Mouse (Mus musculus) stomach, postnatal 0 days (tissue): ENCODE results near the gene Naa80. TPM values are rescaled to one million over a fixed set of nuclear protein-coding genes. Genes with fewer than 3 reads are reported as not detected.

Experiments used
- ATAC-seq: fragments of 200-750 bp; cut with Nextera tagmentation; 2 replicates; pipeline ENCODE4 v1.8.0; 2017; ENCODE audit not compliant: low FRiP score, low TSS enrichment
- DNase-seq: peaks from one replicate; pipeline ENCODE4 v3.0.0-alpha.2; 2016; ENCODE audit warnings: low spot score
- H3K27ac ChIP-seq: fragments of 300-500 bp; sonication (generic); replicated peaks from 2 replicates; pipeline ENCODE4 v1.5.1; 2014; ENCODE audit warnings: mild to moderate bottlenecking, control low read depth
- H3K27me3 ChIP-seq: fragments of 300-500 bp; sonication (generic); 2 replicates; pipeline ENCODE4 v1.6.1; 2014; ENCODE audit warnings: low read length; ENCODE audit not compliant: control insufficient read depth, insufficient read depth
- H3K36me3 ChIP-seq: fragments of 300-500 bp; sonication (generic); 2 replicates; pipeline ENCODE4 v1.6.1; 2014; ENCODE audit warnings: low read length, mixed read lengths; ENCODE audit not compliant: control insufficient read depth, insufficient read depth
- H3K4me1 ChIP-seq: fragments of 300-500 bp; sonication (generic); replicated peaks from 2 replicates; pipeline ENCODE4 v1.6.1; 2014; ENCODE audit warnings: antibody characterized with exemption; ENCODE audit not compliant: control insufficient read depth, insufficient read depth
- H3K4me2 ChIP-seq: fragments of 300-500 bp; sonication (generic); replicated peaks from 2 replicates; pipeline ENCODE4 v1.6.1; 2014; ENCODE audit warnings: low read depth, mild to moderate bottlenecking, control low read depth, moderate library complexity
- H3K4me3 ChIP-seq: fragments of 300-500 bp; sonication (generic); 2 replicates; pipeline ENCODE4 v1.5.1; 2014; ENCODE audit warnings: low read depth, low read length, control low read depth
- H3K9ac ChIP-seq: fragments of 300-500 bp; sonication (generic); 2 replicates; pipeline ENCODE4 v1.6.1; 2014; ENCODE audit warnings: mild to moderate bottlenecking, low read length, control low read depth, mixed read lengths
- H3K9me3 ChIP-seq: fragments of 300-500 bp; sonication (generic); 2 replicates; pipeline ENCODE4 v1.6.1; 2016; ENCODE audit warnings: low read length; ENCODE audit not compliant: control insufficient read depth
- CTCF ChIP-seq: IDR thresholded peaks from 2 replicates; pipeline ENCODE4 v1.5.1; 2016; ENCODE audit warnings: antibody characterized with exemption, low read depth, mild to moderate bottlenecking, moderate library complexity
- EP300 ChIP-seq: optimal IDR thresholded peaks from 2 replicates; pipeline ENCODE3; 2016; ENCODE audit warnings: antibody characterized with exemption
- WGBS: fragments of 180-500 bp; shearing (Covaris S2); extraction: QIAGEN DNeasy Blood & Tissue Kit; methylation state at CpG from one replicate; pipeline ENCODE4 v1.1.7; 2014; 5-methylcytosine and 5-hydroxymethylcytosine counted together
- polyA plus RNA-seq: library from polyadenylated mRNA; unstranded; fragments of >200 nt; fragmentation: Nextera tagmentation; extraction: Ambion mirVana; gene quantifications from 2 replicates; pipeline ENCODE4 v1.2.1, GENCODE M21; 2015

Naa80 gene
- polyA plus RNA-seq, 1 experiment from 2014 or later: 13.3 TPM

DNA sequence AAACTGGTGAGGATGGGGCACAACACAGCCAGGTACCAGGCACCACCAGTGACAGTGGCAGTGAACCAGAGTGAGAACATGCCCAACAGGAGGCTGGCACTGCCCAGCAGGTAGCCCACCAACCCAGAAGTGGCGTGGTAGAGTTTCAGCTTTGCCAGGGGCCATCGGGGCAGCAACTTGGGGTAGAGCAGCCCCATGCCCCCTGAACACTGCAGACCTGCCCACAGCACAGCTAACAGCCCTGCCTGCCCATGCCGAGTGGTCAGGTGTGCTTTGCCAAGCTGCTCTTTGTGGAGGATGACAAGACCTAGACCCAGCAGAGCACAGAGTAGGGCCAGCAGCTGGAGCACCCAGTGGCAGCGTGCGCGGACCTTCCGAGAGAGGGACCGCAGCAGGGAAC lies 38.7 kb upstream of the Naa80 start:
- Histone ChIP-seq H3K4me1 (peaks cover 8% of the 10 kb centered on the region; the same call in 1 of the 2 replicates), H3K36me3 (peaks cover 13% of the 10 kb centered on the region), H3K4me2 (no peak overlapping the region), H3K27me3 (no peaks in the 10 kb centered on the region), H3K9ac (no peak overlapping the region), H3K27ac (no peak overlapping the region), H3K4me3 (no peak overlapping the region), H3K9me3 (no peaks in the 10 kb centered on the region)
- 92% methylated on average over 8 of the region's 8 CpGs for WGBS
- ATAC-seq (no peak), DNase-seq (no peak)
- no peak for TF ChIP-seq CTCF
- no peak for TF ChIP-seq EP300

DNA sequence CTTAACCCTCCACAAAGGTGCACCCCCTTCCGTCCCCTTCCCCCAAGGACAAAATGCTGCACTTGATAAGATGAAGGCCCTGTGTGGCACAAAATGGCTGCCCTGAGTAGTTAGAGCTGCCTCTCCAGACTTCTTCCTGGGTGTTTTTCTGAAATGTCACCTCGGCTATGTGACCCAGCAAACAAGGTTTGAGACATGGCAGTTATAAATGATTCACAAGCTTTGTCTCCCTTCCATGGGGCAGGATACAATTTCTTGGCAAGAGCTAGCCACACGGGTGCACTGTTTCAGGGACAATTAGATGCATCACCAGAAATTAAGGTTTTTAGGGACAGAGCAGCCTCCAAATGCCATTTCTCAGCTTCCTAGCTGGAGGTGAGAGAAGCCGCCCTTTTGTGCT lies 38.3 kb upstream of the Naa80 start:
- TF ChIP-seq EP300 (no peak), CTCF (no peak)
- ATAC-seq (no peak), DNase-seq (no peak)
- no peak overlapping the region for H3K4me2 ChIP-seq
- H3K4me3 ChIP-seq: no peak overlapping the region
- 58% methylated on average over 4 of the region's 4 CpGs for WGBS
- no peak overlapping the region for H3K9ac ChIP-seq
- no peaks in the 10 kb centered on the region for H3K27me3 ChIP-seq
- no peaks in the 10 kb centered on the region for H3K9me3 ChIP-seq
- H3K27ac ChIP-seq: no peak overlapping the region
- H3K4me1 ChIP-seq: peaks cover 5% of the 10 kb centered on the region; the same call in 1 of the 2 replicates
- H3K36me3 ChIP-seq: peaks cover 13% of the 10 kb centered on the region

GRCm38 (mm10) chr9:107541005-107541404 lies 37.7 kb upstream of the Naa80 start:
- 20% methylated on average over 10 of the region's 10 CpGs for WGBS
- no peak overlapping the region for H3K27ac ChIP-seq
- H3K4me3 ChIP-seq: peak overlapping the region; percentile 63; the same call in 1 of the 2 replicates
- H3K36me3 ChIP-seq: peaks cover 13% of the 10 kb centered on the region
- no peaks in the 10 kb centered on the region for H3K27me3 ChIP-seq
- H3K9me3 ChIP-seq: no peaks in the 10 kb centered on the region
- peak overlapping the region; percentile 78 for H3K4me2 ChIP-seq
- peaks cover 5% of the 10 kb centered on the region; the same call in 1 of the 2 replicates for H3K4me1 ChIP-seq
- DNase-seq (no peak), ATAC-seq (no peak)
- H3K9ac ChIP-seq: 0 out of 2 replicates have a peak overlapping the region, but pooled peaks have one; percentile 41
- no peak for TF ChIP-seq EP300
- TF ChIP-seq CTCF: no peak

DNA sequence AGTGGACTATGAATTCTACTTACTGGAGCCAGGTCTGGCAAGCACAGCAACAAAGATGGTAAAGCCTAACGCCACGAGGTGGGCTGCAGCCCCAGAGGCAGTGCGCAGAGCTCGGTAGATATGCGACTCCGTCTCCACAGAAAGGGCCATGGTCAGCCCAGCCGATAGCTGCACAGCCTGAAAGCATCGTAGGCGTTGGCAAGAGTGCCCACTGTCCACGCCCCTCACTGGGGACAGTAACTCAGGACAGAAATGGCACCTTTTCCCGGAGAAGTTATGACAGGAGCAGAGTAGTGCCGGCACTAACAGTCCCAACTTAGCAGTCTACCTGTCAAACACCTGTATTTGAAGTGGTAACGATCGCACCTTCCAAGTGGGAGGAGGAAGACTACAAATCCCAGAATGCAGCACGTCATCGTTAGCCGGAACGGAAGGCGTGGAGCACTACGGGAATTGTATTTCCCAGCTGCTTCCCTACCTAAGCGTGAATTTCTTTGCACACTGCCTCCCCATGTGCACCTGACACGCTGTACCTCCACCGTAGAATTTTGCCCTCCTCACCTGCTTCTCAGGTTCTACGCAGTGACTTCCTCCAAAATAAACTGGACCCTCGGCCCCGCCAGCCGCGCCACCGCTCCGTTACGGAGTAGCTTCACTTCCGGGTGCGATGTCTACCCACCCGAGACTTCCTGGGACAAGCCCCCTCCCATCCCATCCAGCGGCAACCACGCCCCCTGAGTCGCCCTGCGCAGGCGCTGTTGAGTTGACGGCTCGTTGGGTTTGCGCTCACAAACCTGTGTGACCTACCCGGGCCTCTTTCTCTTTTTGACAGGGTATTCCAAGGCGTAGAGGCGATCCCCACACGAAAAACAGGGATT lies 37.0 kb upstream of the Naa80 start, which contains the start of the genes Cyb561d2 and Nprl2:
Gene Cyb561d2 (minus strand): TSS at position 720 of the 878 bp plus-strand sequence.
Gene Nprl2 (plus strand): TSS at position 753 of the 878 bp plus-strand sequence.
- Histone ChIP-seq H3K9ac (peak within 1 kb of the TSS; percentile 55), H3K4me1 (peaks cover 2% of the 10 kb centered on the region; the same call in 1 of the 2 replicates), H3K4me2 (peak within 1 kb of the TSS; percentile 78), H3K9me3 (no peaks in the 10 kb centered on the region), H3K27me3 (no peaks in the 10 kb centered on the region), H3K27ac (peak within 1 kb of the TSS; percentile 40; the same call in 1 of the 2 replicates), H3K36me3 (peaks cover 13% of the 10 kb centered on the region), H3K4me3 (peak within 1 kb of the TSS; percentile 63)
- under 1% methylated on average over 46 of the region's 46 CpGs for WGBS
- peak; percentile 94 for DNase-seq
- peak; percentile 21; the same call in 1 of the 2 replicates for TF ChIP-seq CTCF
- no peak for TF ChIP-seq EP300
- ATAC-seq: peak; percentile 85

DNA sequence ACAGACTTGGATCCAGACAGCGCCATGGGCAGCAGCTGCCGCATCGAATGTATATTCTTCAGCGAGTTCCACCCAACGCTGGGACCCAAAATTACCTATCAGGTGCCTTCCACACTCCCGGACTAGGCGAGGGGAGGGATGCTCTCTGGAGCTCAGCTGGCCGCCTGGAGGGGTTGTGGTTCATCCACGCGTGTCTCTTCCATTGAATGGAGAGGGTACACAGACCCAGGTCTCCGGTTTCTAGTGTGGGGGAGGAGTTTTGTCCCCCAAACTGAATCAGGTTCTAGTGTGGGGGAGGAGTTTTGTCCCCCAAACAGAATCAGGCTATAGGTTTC lies 36.4 kb upstream of the Naa80 start:
- H3K9ac ChIP-seq: peak overlapping the region; percentile 55
- ATAC-seq (peak; percentile 6; the same call in 1 of the 2 replicates), DNase-seq (no peak)
- 1% methylated on average over 11 of the region's 11 CpGs for WGBS
- TF ChIP-seq CTCF: no peak
- no peak for TF ChIP-seq EP300
- peak overlapping the region; percentile 78 for H3K4me2 ChIP-seq
- 0 out of 2 replicates have a peak, but pooled peaks cover 2% of the 10 kb centered on the region for H3K4me1 ChIP-seq
- peak overlapping the region; percentile 63 for H3K4me3 ChIP-seq
- no peaks in the 10 kb centered on the region for H3K27me3 ChIP-seq
- H3K36me3 ChIP-seq: peaks cover 13% of the 10 kb centered on the region
- H3K9me3 ChIP-seq: no peaks in the 10 kb centered on the region
- 0 out of 2 replicates have a peak overlapping the region, but pooled peaks have one; percentile 5 for H3K27ac ChIP-seq
